Mouse (Mus musculus) layer of hippocampus, adult 18-20 months (tissue): ENCODE results near the gene Nxph4. TPM values are rescaled to one million over a fixed set of nuclear protein-coding genes. Genes with fewer than 3 reads are reported as not detected.

ENCODE experiments used
- DNase-seq, 2 experiments: peaks; one replicate each; pipeline ENCODE4 v3.0.0; 2022; ENCODE audit warnings: low spot score in 2 of 2
- total RNA-seq, 2 experiments: library from RNA; stranded (reverse); gene quantifications; 2 replicates each; pipeline ENCODE4 v1.2.3; 2021

Gene Nxph4
- total RNA-seq, 2 experiments from 2014 or later, result 1.2 to 1.3 TPM

- no peak for DNase-seq
Observed at GRCm38 (mm10) chr10:127543916-127544315, 9.6 kb upstream of the Nxph4 start.

- no peak for DNase-seq
Observed at GRCm38 (mm10) chr10:127542720-127543119, 8.4 kb upstream of the Nxph4 start.

DNA sequence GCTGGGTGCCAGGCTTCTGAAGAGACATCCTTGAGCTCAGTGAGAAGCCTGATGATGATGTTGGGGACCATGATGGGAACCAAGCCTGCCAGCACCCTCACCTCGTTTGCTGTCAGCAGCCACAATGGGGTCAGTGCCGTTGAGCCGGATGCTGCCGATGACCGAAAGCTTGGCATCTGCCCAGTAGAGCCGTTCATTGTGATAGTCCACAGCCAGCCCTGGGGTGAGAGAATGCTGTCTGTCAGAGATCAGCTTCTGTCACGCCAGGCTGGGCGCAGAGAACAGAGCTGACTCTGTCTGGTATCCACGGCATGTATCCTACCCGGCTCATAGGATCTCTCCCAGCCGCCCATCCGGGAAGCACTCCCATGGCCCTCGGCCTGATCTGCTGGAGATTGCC is 7.7 kb upstream of the Nxph4 start:
- peak in 1 of 2 experiments; percentile 64 for DNase-seq

DNA sequence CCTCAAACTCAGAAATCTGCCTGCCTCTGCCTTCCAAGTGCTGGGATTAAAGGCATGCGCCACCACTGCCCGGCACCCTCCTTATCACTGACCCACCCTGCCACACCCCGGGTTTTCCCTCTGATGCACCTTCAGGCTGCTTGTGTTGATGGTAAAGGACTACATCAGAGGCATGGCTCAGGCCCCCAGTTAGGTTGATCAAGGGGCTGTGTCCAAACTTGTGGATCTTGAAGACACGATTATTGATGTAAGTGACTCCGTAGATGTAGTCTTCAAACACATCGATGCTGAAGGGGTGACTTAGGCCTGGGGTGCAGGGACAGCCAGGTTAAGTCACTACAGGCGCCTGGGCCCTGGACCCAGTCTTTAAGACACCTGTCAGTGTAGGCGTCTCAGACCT is 7.2 kb upstream of the Nxph4 start:
- no peak for DNase-seq

DNA sequence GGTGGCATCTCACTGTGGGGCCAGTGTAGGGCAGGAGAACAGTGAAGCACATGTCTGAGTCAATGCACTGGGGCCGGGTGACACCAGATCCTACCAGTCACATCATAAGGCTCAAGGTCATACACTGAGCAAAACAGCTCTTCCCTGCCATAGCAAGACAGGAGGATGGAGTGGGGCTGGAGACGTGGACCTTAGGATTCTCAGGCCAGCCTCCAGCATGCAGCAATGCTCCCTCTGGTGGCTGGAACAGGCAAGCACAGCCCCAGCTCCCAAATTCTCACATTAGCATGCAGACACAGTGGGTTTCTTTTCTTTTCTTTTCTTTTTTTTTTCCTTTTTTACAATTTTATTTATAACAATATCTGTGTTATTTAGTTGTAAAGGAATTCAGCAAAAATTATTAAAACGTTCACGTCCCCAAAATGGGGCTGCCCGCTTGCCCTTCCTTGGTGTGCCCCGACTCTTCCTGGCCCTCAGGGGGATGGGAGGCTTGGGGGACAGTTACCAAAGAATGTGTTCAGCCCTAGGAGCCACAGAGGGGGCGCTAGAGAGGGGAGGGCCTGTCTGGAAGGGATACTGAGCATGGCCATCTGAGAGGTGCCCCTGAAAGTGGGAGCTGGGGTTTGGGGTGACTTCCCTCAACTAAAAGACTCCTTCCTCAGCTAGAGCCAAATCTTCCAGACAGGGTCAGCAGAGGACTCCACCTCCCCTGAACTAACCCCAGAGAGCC is 3.7 kb upstream of the Nxph4 start:
- peak; percentile 55 to 90 for DNase-seq

GRCm38 (mm10) chr10:127536586-127537314 is 2.4 kb upstream of the Nxph4 start:
- peak in 1 of 2 experiments; percentile 53 for DNase-seq

DNA sequence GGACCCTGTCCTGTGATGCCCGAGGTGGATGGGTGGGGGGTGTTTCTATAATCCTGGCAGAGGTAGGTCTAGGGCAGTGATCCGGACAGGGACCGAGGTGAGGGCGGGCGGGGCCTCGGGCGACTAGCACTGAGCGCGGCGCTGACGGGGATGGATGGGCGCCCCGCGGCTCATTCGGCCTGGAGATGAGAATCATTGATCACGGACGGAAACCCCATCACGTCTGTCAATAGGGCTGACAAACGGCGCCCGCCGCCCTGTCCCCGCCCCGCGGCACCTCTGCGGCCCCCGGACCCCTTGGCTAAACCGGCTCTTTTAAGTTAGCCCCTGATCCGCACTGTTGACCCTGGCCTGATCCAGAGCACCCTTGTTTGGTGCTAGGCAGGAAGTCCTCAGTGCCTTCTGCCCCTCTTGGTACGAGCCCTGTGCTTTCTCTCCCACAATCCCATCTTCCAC is 598 bp upstream of the Nxph4 start:
- DNase-seq, result no peak

- no peak for DNase-seq
Observed at GRCm38 (mm10) chr10:127531548-127531947, 2.8 kb downstream of the Nxph4 start.

- DNase-seq, result no peak
Observed at GRCm38 (mm10) chr10:127530945-127531344, 3.4 kb downstream of the Nxph4 start.

DNA sequence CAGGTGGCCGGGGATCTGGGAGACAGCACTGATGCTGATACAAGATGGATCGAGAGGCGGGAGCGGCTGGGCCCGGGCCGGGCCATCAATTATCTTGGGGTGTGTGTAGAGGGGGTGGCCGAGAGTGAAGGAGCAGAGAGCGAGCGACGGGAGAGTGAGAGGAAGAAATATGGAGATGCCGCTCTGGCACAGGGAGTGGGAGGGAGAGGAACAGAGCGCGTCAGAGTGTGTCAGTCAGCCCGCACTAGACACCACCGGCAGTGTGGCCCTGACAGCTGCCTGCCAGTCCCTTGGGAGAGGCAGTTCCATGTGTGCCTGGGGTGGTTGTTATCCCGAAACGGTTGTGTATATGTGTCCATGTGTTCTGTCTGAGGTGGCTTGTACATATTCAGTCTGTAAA is 6.9 kb downstream of the Nxph4 start:
- DNase-seq, result no peak

- DNase-seq, result no peak
Observed at GRCm38 (mm10) chr10:127526681-127527080, 7.7 kb downstream of the Nxph4 start.

DNA sequence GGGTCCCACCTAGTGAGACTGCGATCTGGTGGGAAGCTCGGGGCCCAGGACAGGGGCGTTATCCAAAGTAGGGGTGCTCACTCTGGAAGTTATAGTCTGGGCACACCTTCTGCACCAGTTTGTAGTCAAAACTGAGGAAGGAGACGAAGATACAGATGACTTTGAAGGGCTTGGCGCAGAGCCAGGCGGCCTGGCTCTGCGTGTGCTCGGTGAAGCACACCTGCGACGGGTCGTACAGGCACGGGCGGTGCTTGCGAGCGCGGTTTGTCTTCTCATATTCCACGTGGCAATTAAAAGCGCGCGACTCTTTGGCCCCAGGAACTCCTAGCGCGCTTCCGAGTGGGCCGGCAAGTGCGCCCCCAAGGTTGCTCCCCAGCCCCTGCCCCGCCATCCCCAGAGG is 8.3 kb downstream of the Nxph4 start:
- DNase-seq, result no peak

- DNase-seq, result no peak
Observed at GRCm38 (mm10) chr10:127524646-127525255, 9.6 kb downstream of the Nxph4 start.

GRCm38 (mm10) chr10:127522088-127522581 is 12.2 kb downstream of the Nxph4 start, which contains the start of gene Shmt2:
Gene Shmt2 (minus strand): TSS chr10:127522444.
- DNase-seq, result peak; percentile 71 to 92

DNA sequence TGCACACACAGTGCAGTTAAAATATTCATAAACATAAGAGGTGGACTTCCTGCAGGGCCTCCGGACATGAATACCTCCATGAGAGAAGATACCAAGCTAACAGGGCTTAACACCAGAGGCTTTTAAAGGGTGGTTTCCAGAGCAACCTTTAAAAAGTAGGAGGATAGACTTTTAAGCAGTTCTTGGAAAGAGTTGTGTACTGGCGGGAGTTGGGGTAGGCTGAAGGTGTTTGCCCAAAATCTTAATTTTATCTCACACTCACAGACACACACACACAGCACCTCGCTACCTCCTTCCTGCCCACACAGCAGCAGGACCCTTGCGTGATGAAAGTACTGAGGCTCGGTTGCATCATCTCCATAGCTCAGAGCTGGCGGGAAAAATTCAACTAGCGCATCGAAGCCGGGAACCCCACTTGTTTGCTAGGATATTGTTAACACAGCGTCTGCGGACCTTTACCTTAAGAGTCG is 12.7 kb downstream of the Nxph4 start:
- no peak for DNase-seq

GRCm38 (mm10) chr10:127520714-127521357 is 13.5 kb downstream of the Nxph4 start:
- no peak for DNase-seq

- DNase-seq, result no peak
Observed at GRCm38 (mm10) chr10:127519903-127520713, 14.3 kb downstream of the Nxph4 start.

- DNase-seq, result no peak
Observed at GRCm38 (mm10) chr10:127519041-127519701, 15.2 kb downstream of the Nxph4 start.

DNA sequence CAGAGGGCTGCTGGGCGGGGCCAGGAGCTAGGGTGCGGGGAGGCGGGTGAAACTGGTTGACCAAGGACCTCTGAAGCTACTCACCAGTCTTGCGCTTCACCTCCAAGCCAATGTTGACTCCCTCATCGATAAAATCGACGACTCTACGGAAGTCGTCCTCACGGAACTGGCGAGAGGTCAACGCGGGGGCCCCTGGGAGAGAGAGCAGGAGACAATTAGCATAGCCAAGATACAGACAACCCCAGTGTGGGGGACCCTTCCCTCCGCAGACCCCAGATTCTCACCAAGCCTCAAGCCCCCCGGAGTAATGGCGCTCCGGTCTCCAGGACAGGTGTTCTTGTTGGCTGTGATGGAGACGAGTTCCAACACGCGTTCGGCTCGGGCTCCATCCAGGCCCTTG is 16.4 kb downstream of the Nxph4 start:
- DNase-seq, result no peak
